Mouse (Mus musculus) sigmoid colon, adult 10 weeks (tissue): ENCODE results near the gene Lsm3. TPM values are rescaled to one million over a fixed set of nuclear protein-coding genes. Genes with fewer than 3 reads are reported as not detected.

ENCODE experiments used
- polyA plus RNA-seq: library from polyadenylated mRNA; stranded (reverse); fragments of 350-450 nt; fragmentation: Illumina TruSeq; extraction: RNeasy Lipid Tissue Mini Kit (QIAGEN cat#74804); gene quantifications from one replicate; pipeline ENCODE4 v1.2.3, GENCODE M21; 2014; ENCODE audit warnings: low read depth, low replicate concordance

Gene Lsm3
- 67.0 TPM for polyA plus RNA-seq

GRCm38 (mm10) chr6:91515545-91516449 lies at the start of gene Lsm3, which contains the start of gene Xpc:
Lsm3 (plus strand) TSS chr6:91515928.
Xpc (minus strand) TSS chr6:91515888.

GRCm38 (mm10) chr6:91472868-91473804 lies 42.6 kb upstream of the Lsm3 start, which contains the start of the genes Chchd4 and Tmem43:
Chchd4 (minus strand) TSS chr6:91473546.
Tmem43 (plus strand) TSS chr6:91473703.

Other genes with a start within 250 kb of the Lsm3 start
- not detected for gene Wnt7a, start 104.6 kb upstream of the Lsm3 start, polyA plus RNA-seq
- 9.6 TPM for gene Chchd4, start 42.4 kb upstream of the Lsm3 start, polyA plus RNA-seq
- gene Tmem43, start 42.2 kb upstream of the Lsm3 start, polyA plus RNA-seq = 21.5 TPM
- 5.6 TPM for gene Xpc, start within 50 bp of the Lsm3 start, polyA plus RNA-seq
- 63.5 TPM for gene Slc6a6, start 168.1 kb downstream of the Lsm3 start, polyA plus RNA-seq